Mouse (Mus musculus): ENCODE data around the gene Taar5. TPM values are rescaled to one million over a fixed set of nuclear protein-coding genes. Genes with fewer than 3 reads are reported as not detected.

The Taar5 gene
- total RNA-seq (2021), result not detected

- DNase-seq, result no peak
Observed at GRCm38 (mm10) chr10:23970656-23971165, at the start of gene Taar5. Taar5 (plus strand) TSS chr10:23970706.

- no peak for DNase-seq
Observed at GRCm38 (mm10) chr10:23922468-23922867, 48.0 kb upstream of the Taar5 start.

- DNase-seq, result no peak
Observed at GRCm38 (mm10) chr10:23923941-23924340, 46.6 kb upstream of the Taar5 start.

- no peak for DNase-seq
Observed at GRCm38 (mm10) chr10:23937613-23938012, 32.9 kb upstream of the Taar5 start.

GRCm38 (mm10) chr10:23938312-23938711, 32.2 kb upstream of the Taar5 start, which contains the start of gene Taar2:
Taar2 (plus strand) TSS chr10:23938572.
- no peak for DNase-seq

GRCm38 (mm10) chr10:23942465-23942864, 28.0 kb upstream of the Taar5 start:
- no peak for DNase-seq

GRCm38 (mm10) chr10:23948026-23948425, 22.5 kb upstream of the Taar5 start:
- DNase-seq, result peak; percentile 11

GRCm38 (mm10) chr10:23949508-23950005, 20.9 kb upstream of the Taar5 start, which contains the start of gene Taar3:
Taar3 (plus strand) TSS chr10:23949558.
- no peak for DNase-seq

- no peak for DNase-seq
Observed at GRCm38 (mm10) chr10:23951714-23952113, 18.8 kb upstream of the Taar5 start.

- no peak for DNase-seq
Observed at GRCm38 (mm10) chr10:23959071-23959470, 11.4 kb upstream of the Taar5 start.

GRCm38 (mm10) chr10:23960444-23960915, 10.0 kb upstream of the Taar5 start, which contains the start of gene Taar4:
Taar4 (plus strand) TSS chr10:23960494.
- no peak for DNase-seq

GRCm38 (mm10) chr10:23963444-23963843, 7.1 kb upstream of the Taar5 start:
- DNase-seq, result peak; percentile 48

- no peak for DNase-seq
Observed at GRCm38 (mm10) chr10:23964921-23965610, 5.4 kb upstream of the Taar5 start.

- no peak for DNase-seq
Observed at GRCm38 (mm10) chr10:23971256-23971655, 750 bp downstream of the Taar5 start.

- no peak for DNase-seq
Observed at GRCm38 (mm10) chr10:23977958-23978357, 7.5 kb downstream of the Taar5 start.

GRCm38 (mm10) chr10:23978901-23979705, 8.6 kb downstream of the Taar5 start:
- peak; percentile 86 for DNase-seq

- no peak for DNase-seq
Observed at GRCm38 (mm10) chr10:23985546-23985945, 15.0 kb downstream of the Taar5 start, which contains the start of gene Taar6. Taar6 (minus strand) TSS chr10:23985646.

GRCm38 (mm10) chr10:23986419-23986818, 15.9 kb downstream of the Taar5 start:
- DNase-seq, result no peak

- no peak for DNase-seq
Observed at GRCm38 (mm10) chr10:23993381-23993780, 22.9 kb downstream of the Taar5 start, which contains the start of gene Taar7a. Taar7a (minus strand) TSS chr10:23993481.

- no peak for DNase-seq
Observed at GRCm38 (mm10) chr10:23999639-24000038, 29.1 kb downstream of the Taar5 start, which contains the start of gene Taar7b. Taar7b (plus strand) TSS chr10:23999939.

- DNase-seq, result no peak
Observed at GRCm38 (mm10) chr10:24006442-24006841, 35.9 kb downstream of the Taar5 start.

GRCm38 (mm10) chr10:24007034-24007433, 36.5 kb downstream of the Taar5 start:
- DNase-seq, result no peak

GRCm38 (mm10) chr10:24008143-24008542, 37.6 kb downstream of the Taar5 start:
- no peak for DNase-seq
